Mouse (Mus musculus) limb, embryonic 14.5 days (tissue): ENCODE data around the gene Pacrg. TPM values are rescaled to one million over a fixed set of nuclear protein-coding genes. Genes with fewer than 3 reads are reported as not detected.

Source experiments
- ATAC-seq: fragments of 200-750 bp; cut with Nextera tagmentation; 2 replicates; pipeline ENCODE4 v1.8.0; 2017; ENCODE audit warnings: low read depth, moderate number of reproducible peaks, moderate TSS enrichment; ENCODE audit not compliant: low FRiP score
- DNase-seq: peaks from one replicate; pipeline ENCODE4 v3.0.0-alpha.2; 2015; ENCODE audit warnings: low spot score
- H3K27ac ChIP-seq: fragments of 300-500 bp; sonication (generic); replicated peaks from 2 replicates; pipeline ENCODE4 v1.5.1; 2014; ENCODE audit warnings: low read depth, mild to moderate bottlenecking, low read length, moderate library complexity, mixed read lengths
- H3K27me3 ChIP-seq: fragments of 300-500 bp; sonication (generic); 2 replicates; pipeline ENCODE4 v1.6.1; 2014; ENCODE audit warnings: low read length, mixed read lengths; ENCODE audit not compliant: control insufficient read depth, insufficient read depth
- H3K36me3 ChIP-seq: fragments of 300-500 bp; sonication (generic); 2 replicates; pipeline ENCODE4 v1.6.1; 2014; ENCODE audit warnings: mild to moderate bottlenecking, low read length, moderate library complexity, mixed read lengths; ENCODE audit not compliant: control insufficient read depth, insufficient read depth
- H3K4me1 ChIP-seq: fragments of 300-500 bp; sonication (generic); 2 replicates; pipeline ENCODE4 v1.6.1; 2014; ENCODE audit warnings: antibody characterized with exemption, low read length, mixed read lengths; ENCODE audit not compliant: control insufficient read depth, insufficient read depth
- H3K4me2 ChIP-seq: fragments of 300-500 bp; sonication (generic); replicated peaks from 2 replicates; pipeline ENCODE4 v1.6.1; 2014; ENCODE audit warnings: low read depth, mild to moderate bottlenecking, low read length, moderate library complexity; ENCODE audit not compliant: severe bottlenecking
- H3K4me3 ChIP-seq: fragments of 300-500 bp; sonication (generic); replicated peaks from 2 replicates; pipeline ENCODE4 v1.5.1; 2014; ENCODE audit warnings: low read length
- H3K9ac ChIP-seq: fragments of 300-500 bp; sonication (generic); 2 replicates; pipeline ENCODE4 v1.6.1; 2014; ENCODE audit warnings: mild to moderate bottlenecking, low read depth, low read length, moderate library complexity; ENCODE audit not compliant: severe bottlenecking
- H3K9me3 ChIP-seq: fragments of 300-500 bp; sonication (generic); 2 replicates; pipeline ENCODE4 v1.6.1; 2016; ENCODE audit warnings: low read length; ENCODE audit not compliant: control insufficient read depth
- POLR2A ChIP-seq: fragments of 200-500 bp; IDR thresholded peaks from 2 replicates; pipeline ENCODE4 v1.8.0; 2012; ENCODE audit warnings: inconsistent platforms, mild to moderate bottlenecking, moderate library complexity, borderline replicate concordance; ENCODE audit not compliant: insufficient read depth, insufficient read length; ENCODE audit errors: extremely low read depth
- WGBS: fragments of 180-500 bp; shearing (Covaris S2); extraction: QIAGEN DNeasy Blood & Tissue Kit; methylation state at CpG from one replicate; pipeline ENCODE4 v1.1.7; 2014; 5-methylcytosine and 5-hydroxymethylcytosine counted together
- polyA plus RNA-seq, 2 experiments: library from polyadenylated mRNA; depleted of rRNA in 1 of 2; stranded (reverse) in 1 of 2; unstranded in 1 of 2; fragments of >200 nt; fragmentation: Nextera tagmentation in 1 of 2; extraction: Ambion mirVana in 1 of 2; gene quantifications; 2 replicates each; pipeline versions ENCODE4 v1.2.1 to v1.2.3; 2012 to 2014

Pacrg gene
- 0.78 and 0.99 TPM in 2 replicates for polyA plus RNA-seq (2012; rRNA removed)
- polyA plus RNA-seq (2014; fragmentation: Nextera tagmentation; extraction: Ambion mirVana) = 1.3 and 1.7 TPM in 2 replicates

- ATAC-seq (peak; percentile 99), DNase-seq (peak; percentile 100)
- H3K4me3 ChIP-seq = peak within 1 kb of the TSS; percentile 69
- peak within 1 kb of the TSS; percentile 88 for H3K4me2 ChIP-seq
- H3K9me3 ChIP-seq = no peaks in the 10 kb centered on the region
- H3K36me3 ChIP-seq = no peaks in the 10 kb centered on the region
- 0% methylated on average over 19 of the region's 58 CpGs for WGBS
- peak within 1 kb of the TSS; percentile 73 for H3K27ac ChIP-seq
- peak within 1 kb of the TSS; percentile 72 for H3K9ac ChIP-seq
- H3K4me1 ChIP-seq = 0 out of 2 replicates have a peak, but pooled peaks cover 4% of the 10 kb centered on the region
- no peaks in the 10 kb centered on the region for H3K27me3 ChIP-seq
- no peak for TF ChIP-seq POLR2A
Measured at GRCm38 (mm10) chr17:10840148-10840707, at the start of gene Pacrg, which contains the start of gene Prkn. TSS of gene Pacrg (minus strand) at chr17:10840311. TSS of gene Prkn (plus strand) at chr17:10840384.

- no peaks in the 10 kb centered on the region for H3K27me3 ChIP-seq
- ATAC-seq (no peak), DNase-seq (no peak)
- no peaks in the 10 kb centered on the region for H3K4me1 ChIP-seq
- no peak for TF ChIP-seq POLR2A
- no peaks in the 10 kb centered on the region for H3K36me3 ChIP-seq
- H3K9ac ChIP-seq = no peak overlapping the region
- 43% methylated on average over 4 of the region's 4 CpGs for WGBS
- H3K4me3 ChIP-seq = no peak overlapping the region
- H3K4me2 ChIP-seq = no peak overlapping the region
- H3K27ac ChIP-seq = no peak overlapping the region
- no peaks in the 10 kb centered on the region for H3K9me3 ChIP-seq
Measured at GRCm38 (mm10) chr17:10887924-10888323, 47.8 kb upstream of the Pacrg start.

- Histone ChIP-seq H3K9ac (no peak overlapping the region), H3K36me3 (no peaks in the 10 kb centered on the region), H3K9me3 (no peaks in the 10 kb centered on the region), H3K4me2 (no peak overlapping the region), H3K27ac (no peak overlapping the region), H3K4me1 (no peaks in the 10 kb centered on the region), H3K27me3 (no peaks in the 10 kb centered on the region), H3K4me3 (no peak overlapping the region)
- DNase-seq (no peak), ATAC-seq (no peak)
- WGBS = 88% methylated on average over 1 of the region's 1 CpGs
- TF ChIP-seq POLR2A = no peak
Measured at GRCm38 (mm10) chr17:10882260-10882659, 42.1 kb upstream of the Pacrg start.

GRCm38 (mm10) chr17:10878986-10879385 lies 38.9 kb upstream of the Pacrg start:
- DNase-seq = no peak
- Histone ChIP-seq H3K4me3 (no peak overlapping the region), H3K4me2 (no peak overlapping the region), H3K27me3 (no peaks in the 10 kb centered on the region), H3K4me1 (no peaks in the 10 kb centered on the region), H3K27ac (no peak overlapping the region), H3K36me3 (no peaks in the 10 kb centered on the region), H3K9me3 (no peaks in the 10 kb centered on the region), H3K9ac (no peak overlapping the region)
- TF ChIP-seq POLR2A = no peak
- no peak for ATAC-seq
- 80% methylated on average over 5 of the region's 5 CpGs for WGBS

GRCm38 (mm10) chr17:10874208-10875187 lies 34.4 kb upstream of the Pacrg start:
- no peak for DNase-seq
- no peak for ATAC-seq
- WGBS = 81% methylated on average over 7 of the region's 7 CpGs
- Histone ChIP-seq H3K9me3 (no peaks in the 10 kb centered on the region), H3K9ac (no peak overlapping the region), H3K4me1 (no peaks in the 10 kb centered on the region), H3K27ac (no peak overlapping the region), H3K4me3 (no peak overlapping the region), H3K27me3 (no peaks in the 10 kb centered on the region), H3K4me2 (no peak overlapping the region), H3K36me3 (no peaks in the 10 kb centered on the region)
- TF ChIP-seq POLR2A = no peak
